Mouse (Mus musculus): Measurements from ENCODE around the gene Cdon.

DNA sequence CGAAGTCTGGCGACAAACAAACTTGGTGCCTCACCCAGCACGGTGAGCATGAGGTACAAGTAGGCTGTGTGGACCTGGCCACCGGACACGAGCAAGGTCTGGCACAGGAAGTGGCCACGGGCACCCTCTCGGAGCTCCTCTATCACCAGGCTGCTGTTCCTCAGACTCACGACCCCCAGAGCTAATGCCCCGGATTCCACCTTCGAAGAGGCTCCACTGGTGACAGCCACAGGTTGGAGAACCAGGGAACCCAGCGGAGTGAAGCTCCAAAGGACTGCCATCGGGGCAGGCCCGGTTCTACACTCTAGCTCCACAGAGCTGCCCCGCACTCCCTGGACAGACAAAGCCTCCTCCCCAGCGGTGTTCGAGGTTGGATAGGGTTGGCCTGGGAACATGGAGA is 95.8 kb downstream of the Cdon start:
- no peak for TF ChIP-seq CTCF (IDR thresholded peaks at IDR 0.05; ENCODE audit: low read depth, low read length)
- no peak for TF ChIP-seq POLR2A (IDR thresholded peaks at IDR 0.05; ENCODE audit: borderline replicate concordance, low read depth, low read length)

Measured in bone marrow macrophage, adult 2 months (primary cell).